Mouse (Mus musculus): ENCODE data around the gene Vav3. TPM values are rescaled to one million over a fixed set of nuclear protein-coding genes. Genes with fewer than 3 reads are reported as not detected.

The Vav3 gene
- polyA plus RNA-seq, 1 experiment from 2014 or later, result 19.7 TPM

- no peak for ATAC-seq (ENCODE audit: low read depth)
- Histone ChIP-seq H3K4me3 (ENCODE audit: low read depth, low read length) (no peak overlapping the region), H3K9ac (ENCODE audit: low read depth, low read length) (no peak overlapping the region), H3K36me3 (ENCODE audit: control insufficient read depth, insufficient read depth, low read length) (no peaks in the 10 kb centered on the region), H3K27me3 (replicated peaks; ENCODE audit: control insufficient read depth, insufficient read depth, low read length) (no peaks in the 10 kb centered on the region; the same call in 1 of the 2 replicates), H3K27ac (replicated peaks; ENCODE audit: low read depth, low read length) (no peak overlapping the region), H3K4me1 (ENCODE audit: control insufficient read depth, insufficient read depth, low read length) (no peaks in the 10 kb centered on the region), H3K9me3 (ENCODE audit: control insufficient read depth, low read length) (no peaks in the 10 kb centered on the region), H3K4me2 (ENCODE audit: low read depth, low read length) (no peak overlapping the region)
- no peak for DNase-seq (ENCODE audit: low spot score)
- WGBS, result 65% methylated on average over 3 of the region's 3 CpGs
Observed at GRCm38 (mm10) chr3:109486786-109487185, 146.3 kb downstream of the Vav3 start.

- 89% methylated on average over 4 of the region's 4 CpGs for WGBS
- H3K9me3 ChIP-seq (ENCODE audit: control insufficient read depth, low read length), result no peaks in the 10 kb centered on the region
- H3K4me3 ChIP-seq (ENCODE audit: low read depth, low read length), result no peak overlapping the region
- H3K9ac ChIP-seq (ENCODE audit: low read depth, low read length), result no peak overlapping the region
- no peak overlapping the region for H3K27ac ChIP-seq (replicated peaks; ENCODE audit: low read depth, low read length)
- H3K4me2 ChIP-seq (ENCODE audit: low read depth, low read length), result no peak overlapping the region
- H3K4me1 ChIP-seq (ENCODE audit: control insufficient read depth, insufficient read depth, low read length), result no peaks in the 10 kb centered on the region
- no peaks in the 10 kb centered on the region; the same call in 1 of the 2 replicates for H3K27me3 ChIP-seq (replicated peaks; ENCODE audit: control insufficient read depth, insufficient read depth, low read length)
- no peaks in the 10 kb centered on the region for H3K36me3 ChIP-seq (ENCODE audit: control insufficient read depth, insufficient read depth, low read length)
- ATAC-seq (ENCODE audit: low read depth) (no peak), DNase-seq (ENCODE audit: low spot score) (no peak)
Observed at GRCm38 (mm10) chr3:109487823-109488222, 147.4 kb downstream of the Vav3 start.

GRCm38 (mm10) chr3:109488750-109489171, 148.3 kb downstream of the Vav3 start:
- WGBS, result 47% methylated on average over 4 of the region's 4 CpGs
- Histone ChIP-seq H3K4me2 (ENCODE audit: low read depth, low read length) (no peak overlapping the region), H3K27me3 (replicated peaks; ENCODE audit: control insufficient read depth, insufficient read depth, low read length) (no peaks in the 10 kb centered on the region; the same call in 1 of the 2 replicates), H3K36me3 (ENCODE audit: control insufficient read depth, insufficient read depth, low read length) (no peaks in the 10 kb centered on the region), H3K9ac (ENCODE audit: low read depth, low read length) (no peak overlapping the region), H3K4me1 (ENCODE audit: control insufficient read depth, insufficient read depth, low read length) (no peaks in the 10 kb centered on the region), H3K4me3 (ENCODE audit: low read depth, low read length) (no peak overlapping the region), H3K27ac (replicated peaks; ENCODE audit: low read depth, low read length) (no peak overlapping the region), H3K9me3 (ENCODE audit: control insufficient read depth, low read length) (no peaks in the 10 kb centered on the region)
- no peak for DNase-seq (ENCODE audit: low spot score)
- 0 out of 2 replicates have a peak, but pooled peaks have one; percentile 22 for ATAC-seq (ENCODE audit: low read depth)

- Histone ChIP-seq H3K4me3 (ENCODE audit: low read depth, low read length) (no peak overlapping the region), H3K9ac (ENCODE audit: low read depth, low read length) (no peak overlapping the region), H3K27me3 (replicated peaks; ENCODE audit: control insufficient read depth, insufficient read depth, low read length) (no peaks in the 10 kb centered on the region; the same call in 1 of the 2 replicates), H3K4me2 (ENCODE audit: low read depth, low read length) (no peak overlapping the region), H3K27ac (replicated peaks; ENCODE audit: low read depth, low read length) (no peak overlapping the region), H3K4me1 (ENCODE audit: control insufficient read depth, insufficient read depth, low read length) (no peaks in the 10 kb centered on the region), H3K36me3 (ENCODE audit: control insufficient read depth, insufficient read depth, low read length) (no peaks in the 10 kb centered on the region), H3K9me3 (ENCODE audit: control insufficient read depth, low read length) (no peaks in the 10 kb centered on the region)
- 64% methylated on average over 11 of the region's 11 CpGs for WGBS
- ATAC-seq (ENCODE audit: low read depth), result no peak
- no peak for DNase-seq (ENCODE audit: low spot score)
Observed at GRCm38 (mm10) chr3:109490561-109491296, 150.3 kb downstream of the Vav3 start.

- 2% methylated on average over 2 of the region's 2 CpGs for WGBS
- ATAC-seq (ENCODE audit: low read depth) (peak; percentile 45; the same call in 1 of the 2 replicates), DNase-seq (ENCODE audit: low spot score) (peak; percentile 86)
- no peaks in the 10 kb centered on the region for H3K9me3 ChIP-seq (ENCODE audit: control insufficient read depth, low read length)
- H3K4me2 ChIP-seq (ENCODE audit: low read depth, low read length), result no peak overlapping the region
- no peak overlapping the region for H3K4me3 ChIP-seq (ENCODE audit: low read depth, low read length)
- H3K9ac ChIP-seq (ENCODE audit: low read depth, low read length), result no peak overlapping the region
- no peak overlapping the region for H3K27ac ChIP-seq (replicated peaks; ENCODE audit: low read depth, low read length)
- no peaks in the 10 kb centered on the region; the same call in 1 of the 2 replicates for H3K27me3 ChIP-seq (replicated peaks; ENCODE audit: control insufficient read depth, insufficient read depth, low read length)
- no peaks in the 10 kb centered on the region for H3K4me1 ChIP-seq (ENCODE audit: control insufficient read depth, insufficient read depth, low read length)
- H3K36me3 ChIP-seq (ENCODE audit: control insufficient read depth, insufficient read depth, low read length), result no peaks in the 10 kb centered on the region
Observed at GRCm38 (mm10) chr3:109491568-109491967, 151.1 kb downstream of the Vav3 start.

GRCm38 (mm10) chr3:109496461-109496860, 156.0 kb downstream of the Vav3 start:
- Histone ChIP-seq H3K9me3 (ENCODE audit: control insufficient read depth, low read length) (no peaks in the 10 kb centered on the region), H3K4me2 (ENCODE audit: low read depth, low read length) (no peak overlapping the region), H3K27ac (replicated peaks; ENCODE audit: low read depth, low read length) (no peak overlapping the region), H3K9ac (ENCODE audit: low read depth, low read length) (no peak overlapping the region), H3K4me1 (ENCODE audit: control insufficient read depth, insufficient read depth, low read length) (no peaks in the 10 kb centered on the region), H3K36me3 (ENCODE audit: control insufficient read depth, insufficient read depth, low read length) (no peaks in the 10 kb centered on the region), H3K4me3 (ENCODE audit: low read depth, low read length) (no peak overlapping the region), H3K27me3 (replicated peaks; ENCODE audit: control insufficient read depth, insufficient read depth, low read length) (no peaks in the 10 kb centered on the region)
- peak; percentile 34 for DNase-seq (ENCODE audit: low spot score)
- peak; percentile 79 for ATAC-seq (ENCODE audit: low read depth)
- WGBS, result 64% methylated on average over 5 of the region's 5 CpGs

- H3K9ac ChIP-seq (ENCODE audit: low read depth, low read length), result no peak overlapping the region
- H3K4me1 ChIP-seq (ENCODE audit: control insufficient read depth, insufficient read depth, low read length), result no peaks in the 10 kb centered on the region
- no peak for DNase-seq (ENCODE audit: low spot score)
- no peaks in the 10 kb centered on the region for H3K9me3 ChIP-seq (ENCODE audit: control insufficient read depth, low read length)
- no peak overlapping the region for H3K4me3 ChIP-seq (ENCODE audit: low read depth, low read length)
- H3K27ac ChIP-seq (replicated peaks; ENCODE audit: low read depth, low read length), result no peak overlapping the region
- H3K27me3 ChIP-seq (replicated peaks; ENCODE audit: control insufficient read depth, insufficient read depth, low read length), result no peaks in the 10 kb centered on the region
- H3K4me2 ChIP-seq (ENCODE audit: low read depth, low read length), result no peak overlapping the region
- WGBS, result 80% methylated on average over 4 of the region's 4 CpGs
- H3K36me3 ChIP-seq (ENCODE audit: control insufficient read depth, insufficient read depth, low read length), result no peaks in the 10 kb centered on the region
- ATAC-seq (ENCODE audit: low read depth), result no peak
Observed at GRCm38 (mm10) chr3:109497074-109497473, 156.6 kb downstream of the Vav3 start.

GRCm38 (mm10) chr3:109499861-109500456, 159.5 kb downstream of the Vav3 start:
- H3K27me3 ChIP-seq (replicated peaks; ENCODE audit: control insufficient read depth, insufficient read depth, low read length), result no peaks in the 10 kb centered on the region
- no peak for ATAC-seq (ENCODE audit: low read depth)

More at GRCm38 (mm10) chr3:109499861-109500456, 159.5 kb downstream of the Vav3 start:
- H3K27ac ChIP-seq (replicated peaks; ENCODE audit: low read depth, low read length), result no peak overlapping the region
- no peaks in the 10 kb centered on the region for H3K9me3 ChIP-seq (ENCODE audit: control insufficient read depth, low read length)
- DNase-seq (ENCODE audit: low spot score), result no peak
- H3K4me1 ChIP-seq (ENCODE audit: control insufficient read depth, insufficient read depth, low read length), result no peaks in the 10 kb centered on the region
- 91% methylated on average over 1 of the region's 1 CpGs for WGBS
- H3K4me2 ChIP-seq (ENCODE audit: low read depth, low read length), result no peak overlapping the region
- no peaks in the 10 kb centered on the region for H3K36me3 ChIP-seq (ENCODE audit: control insufficient read depth, insufficient read depth, low read length)
- no peak overlapping the region for H3K4me3 ChIP-seq (ENCODE audit: low read depth, low read length)
- no peak overlapping the region for H3K9ac ChIP-seq (ENCODE audit: low read depth, low read length)

All from embryonic facial prominence, embryonic 14.5 days (tissue).